Mouse (Mus musculus) bone marrow macrophage, adult 2 months (primary cell): ENCODE measurements around the gene Nipal3. TPM values are rescaled to one million over a fixed set of nuclear protein-coding genes. Genes with fewer than 3 reads are reported as not detected.

Experiments
- H3K27ac ChIP-seq: 2 replicates; pipeline ENCODE4 v1.5.1; 2012; ENCODE audit warnings: low read depth, low read length; ENCODE audit not compliant: insufficient read depth
- H3K4me1 ChIP-seq: 2 replicates; pipeline ENCODE4 v1.6.1; 2012; ENCODE audit warnings: low read length; ENCODE audit not compliant: control insufficient read depth, insufficient read depth
- H3K4me3 ChIP-seq: 2 replicates; pipeline ENCODE4 v1.5.1; 2012; ENCODE audit warnings: mild to moderate bottlenecking, low read length, moderate library complexity; ENCODE audit not compliant: insufficient read depth
- CTCF ChIP-seq: IDR thresholded peaks from 2 replicates; pipeline ENCODE4 v1.5.1; 2012; ENCODE audit warnings: low read depth, mild to moderate bottlenecking, low read length, moderate library complexity
- POLR2A ChIP-seq: IDR thresholded peaks from 2 replicates; pipeline ENCODE4 v1.6.1; 2012; ENCODE audit warnings: mild to moderate bottlenecking, low read depth, low read length, borderline replicate concordance
- polyA plus RNA-seq: library from polyadenylated mRNA; stranded (reverse); fragments of >200 nt; gene quantifications from 2 replicates; pipeline ENCODE4 v1.2.4, GENCODE M21; 2012; ENCODE audit not compliant: missing spikeins, insufficient read depth, insufficient read length

Gene Nipal3
- polyA plus RNA-seq, 1 experiment, result 15.9 TPM

DNA sequence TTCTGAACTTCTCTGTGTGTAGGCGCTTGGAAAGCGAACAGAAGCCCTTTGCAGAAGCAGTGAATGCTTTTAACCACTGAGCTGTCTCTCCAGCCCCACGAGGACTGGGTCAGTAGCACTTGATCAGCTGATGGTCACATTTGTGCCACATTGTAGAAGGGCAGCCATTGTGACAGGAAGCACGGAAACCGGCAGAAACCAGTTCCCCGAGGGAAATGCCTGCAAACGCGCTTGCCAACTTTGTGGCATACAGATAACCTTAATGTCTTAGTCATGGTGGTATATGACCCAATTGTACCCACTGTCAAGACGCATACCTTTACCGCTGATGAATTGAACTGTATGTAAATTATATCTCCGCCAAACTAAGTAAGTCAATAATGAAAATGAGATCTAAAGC is 11.0 kb upstream of the Nipal3 start:
- peaks cover 5% of the 10 kb centered on the region; the same call in 1 of the 2 replicates for H3K4me1 ChIP-seq
- TF ChIP-seq CTCF, result no peak
- TF ChIP-seq POLR2A, result no peak
- no peak overlapping the region for H3K27ac ChIP-seq
- no peak overlapping the region for H3K4me3 ChIP-seq

DNA sequence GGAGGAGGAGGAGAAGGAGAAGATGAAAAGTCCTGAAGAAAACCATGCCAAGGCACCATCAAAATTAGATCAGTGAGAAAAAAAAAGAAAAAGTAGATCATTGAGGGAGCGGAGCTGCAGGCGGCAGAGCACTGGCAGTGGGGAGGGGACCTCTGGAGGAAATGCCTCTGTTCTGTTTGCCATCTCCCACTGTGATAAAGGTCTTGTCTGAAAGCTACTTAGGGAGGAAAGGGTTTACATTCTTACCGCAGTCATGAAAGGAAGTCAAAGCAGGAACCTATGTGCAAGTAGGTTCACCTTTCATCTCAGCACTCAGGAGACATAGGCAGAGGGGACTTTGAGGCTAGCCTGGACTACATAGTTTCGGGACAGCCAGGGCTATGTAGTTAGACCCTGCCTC is 6.7 kb upstream of the Nipal3 start:
- Histone ChIP-seq H3K27ac (no peak overlapping the region), H3K4me3 (no peak overlapping the region), H3K4me1 (peaks cover 5% of the 10 kb centered on the region; the same call in 1 of the 2 replicates)
- TF ChIP-seq POLR2A (no peak), CTCF (no peak)

DNA sequence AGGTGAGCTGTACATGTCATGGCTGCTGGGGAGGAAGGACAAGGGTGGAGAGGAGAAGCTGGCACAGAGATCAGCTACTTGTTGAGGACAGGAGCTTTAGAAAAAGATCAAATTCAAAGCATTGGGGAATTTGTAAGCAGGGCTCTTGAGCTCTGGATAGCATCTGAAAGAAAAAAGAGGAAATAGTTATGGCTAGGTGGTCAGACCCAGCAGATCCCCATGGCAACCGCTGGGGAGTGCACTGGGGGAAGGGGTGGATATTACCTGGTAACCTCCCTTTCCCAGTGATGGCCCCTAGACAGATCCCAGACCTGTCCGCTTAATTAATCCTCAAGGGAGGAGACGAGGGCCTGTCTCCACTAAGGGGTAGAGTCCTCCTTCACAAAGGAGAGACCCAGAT is 5.0 kb upstream of the Nipal3 start:
- H3K27ac ChIP-seq, result no peak overlapping the region
- no peaks in the 10 kb centered on the region; the same call in 1 of the 2 replicates for H3K4me1 ChIP-seq
- no peak overlapping the region for H3K4me3 ChIP-seq
- TF ChIP-seq CTCF (no peak), POLR2A (no peak)

GRCm38 (mm10) chr4:135498136-135498535 is 3.3 kb upstream of the Nipal3 start:
- TF ChIP-seq POLR2A, result no peak
- no peak for TF ChIP-seq CTCF
- H3K4me3 ChIP-seq, result no peak overlapping the region
- H3K27ac ChIP-seq, result no peak overlapping the region
- H3K4me1 ChIP-seq, result peaks cover 5% of the 10 kb centered on the region

DNA sequence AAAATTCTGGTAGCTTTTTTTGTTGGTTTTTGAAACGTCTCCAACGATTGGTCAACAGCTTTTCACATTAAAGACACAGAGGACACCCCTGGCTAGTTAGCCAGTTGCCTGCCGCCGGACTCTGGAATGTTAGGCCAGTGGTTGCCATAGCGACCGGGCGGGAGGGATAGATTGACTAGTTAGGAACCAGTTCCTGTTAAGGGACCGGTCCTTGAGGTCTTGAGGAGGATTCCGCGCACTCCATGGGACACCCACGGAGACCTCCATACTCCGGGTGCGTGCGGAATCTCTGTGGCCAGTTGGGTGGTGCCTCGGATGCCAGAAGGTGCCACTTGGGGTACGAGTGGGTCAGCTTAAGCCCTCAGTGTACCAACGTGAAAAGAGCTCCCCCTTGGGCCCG is 972 bp upstream of the Nipal3 start:
- TF ChIP-seq CTCF (no peak), POLR2A (no peak)
- Histone ChIP-seq H3K4me1 (peaks cover 6% of the 10 kb centered on the region), H3K27ac (no peak overlapping the region), H3K4me3 (no peak overlapping the region)

DNA sequence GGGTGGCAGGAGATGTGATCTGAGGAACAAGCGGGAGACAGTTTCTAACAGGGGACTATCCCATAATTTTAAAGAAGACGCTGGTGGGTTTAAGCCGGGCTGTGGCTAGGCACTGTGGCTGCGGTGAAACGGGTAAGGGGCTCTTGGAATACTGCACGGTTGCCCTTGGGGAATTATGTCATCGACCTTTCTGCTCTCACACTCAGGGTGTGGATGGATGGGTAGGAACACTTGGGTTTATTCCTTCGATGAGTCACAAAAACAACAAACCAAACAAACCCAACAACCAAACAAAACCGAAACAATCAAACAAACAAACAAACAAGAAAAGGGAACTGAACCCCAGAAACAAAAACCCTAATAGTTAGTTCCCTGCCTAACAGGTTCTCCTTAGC is 556 bp upstream of the Nipal3 start:
- peaks cover 6% of the 10 kb centered on the region for H3K4me1 ChIP-seq
- peak overlapping the region; percentile 98; the same call in 1 of the 2 replicates for H3K4me3 ChIP-seq
- TF ChIP-seq POLR2A (no peak), CTCF (no peak)
- no peak overlapping the region for H3K27ac ChIP-seq

- Histone ChIP-seq H3K4me3 (peak overlapping the region; percentile 98), H3K4me1 (peaks cover 6% of the 10 kb centered on the region), H3K27ac (no peak overlapping the region)
- TF ChIP-seq CTCF, result peak; percentile 26; the same call in 1 of the 2 replicates
- no peak for TF ChIP-seq POLR2A
These were observed 932 bp downstream of the Nipal3 start for GRCm38 (mm10) chr4:135493691-135494520.

- Histone ChIP-seq H3K27ac (no peak overlapping the region), H3K4me1 (peaks cover 6% of the 10 kb centered on the region), H3K4me3 (peak overlapping the region; percentile 98)
- no peak for TF ChIP-seq CTCF
- no peak for TF ChIP-seq POLR2A
These were observed 1.6 kb downstream of the Nipal3 start for GRCm38 (mm10) chr4:135493271-135493670.

DNA sequence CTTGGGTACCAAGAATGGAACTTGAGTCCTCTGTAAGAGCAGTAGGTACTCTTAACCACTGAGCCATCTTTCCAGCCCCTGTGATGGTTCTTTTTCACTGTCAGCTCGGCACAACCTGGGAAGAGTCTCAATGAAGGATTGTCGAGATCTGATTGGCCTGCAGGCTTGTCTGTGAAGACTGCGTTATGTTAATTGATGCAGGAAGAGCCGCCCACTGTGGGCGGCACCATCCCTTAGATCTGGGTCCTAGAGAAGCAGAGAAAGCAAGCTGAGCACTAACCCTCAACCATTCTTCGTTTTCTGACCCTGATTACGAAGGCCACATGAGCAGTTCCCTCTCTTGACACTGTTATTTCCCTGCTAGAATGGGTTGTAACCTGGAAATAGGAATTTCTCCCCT is 5.6 kb downstream of the Nipal3 start:
- Histone ChIP-seq H3K27ac (no peak overlapping the region), H3K4me3 (no peak overlapping the region), H3K4me1 (peaks cover 10% of the 10 kb centered on the region; the same call in 1 of the 2 replicates)
- TF ChIP-seq CTCF, result no peak
- TF ChIP-seq POLR2A, result no peak

DNA sequence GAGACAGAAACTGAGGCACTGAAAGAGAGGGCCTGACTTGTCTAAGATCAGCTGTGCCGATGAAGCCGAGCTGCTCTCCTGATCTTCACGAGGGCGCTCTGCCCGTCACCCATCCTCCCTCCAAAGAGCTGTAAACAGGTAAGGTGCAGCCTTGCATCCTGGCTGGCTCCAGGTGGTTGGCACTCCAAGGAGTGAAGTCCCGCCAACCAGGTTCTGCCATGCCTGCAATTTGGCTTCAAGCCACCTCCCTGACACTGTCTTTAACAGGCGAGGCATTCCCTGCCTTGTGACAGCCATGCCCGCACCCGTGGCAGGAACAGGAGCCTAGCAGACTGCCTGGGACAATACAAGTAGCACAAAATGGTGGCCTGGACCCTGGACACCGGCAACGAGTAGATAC is 8.5 kb downstream of the Nipal3 start:
- Histone ChIP-seq H3K27ac (no peak overlapping the region), H3K4me1 (peaks cover 4% of the 10 kb centered on the region; the same call in 1 of the 2 replicates)

DNA sequence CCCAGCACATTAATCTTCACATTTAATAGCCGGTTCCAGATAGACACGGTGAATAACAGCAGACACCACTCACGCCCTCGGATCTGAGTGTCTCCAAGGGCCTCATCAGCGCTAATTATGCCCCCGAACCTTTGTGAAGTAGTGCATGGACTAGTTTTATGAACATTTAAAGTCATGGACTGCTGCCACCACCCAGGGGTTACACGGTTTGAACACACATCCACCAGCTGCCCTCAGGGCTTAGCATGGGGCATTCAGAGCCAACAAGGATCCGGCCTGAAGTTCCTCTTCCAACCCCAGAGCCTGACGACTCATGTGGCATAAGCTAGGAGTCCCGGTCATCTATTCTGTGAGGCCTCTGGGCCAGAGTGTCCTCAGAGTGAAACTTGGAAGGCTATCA is 9.8 kb downstream of the Nipal3 start:
- Histone ChIP-seq H3K27ac (no peak overlapping the region), H3K4me3 (no peak overlapping the region), H3K4me1 (peaks cover 4% of the 10 kb centered on the region; the same call in 1 of the 2 replicates)
- TF ChIP-seq POLR2A, result no peak
- no peak for TF ChIP-seq CTCF

More for the DNA sequence above, 8.5 kb downstream of the Nipal3 start:
- TF ChIP-seq CTCF (no peak), POLR2A (no peak)
- no peak overlapping the region for H3K4me3 ChIP-seq
